Mouse (Mus musculus) brain, embryonic 14.5 days (tissue): ENCODE data around the gene Mptx2. TPM values are rescaled to one million over a fixed set of nuclear protein-coding genes. Genes with fewer than 3 reads are reported as not detected.
"Not testable (repeated sequence)": the region's sequence is repeated elsewhere in the genome, so short reads cannot be mapped to it uniquely, and the experiment has no call there.

Source experiments
- DNase-seq: peaks from one replicate; pipeline ENCODE4 v3.0.0-alpha.2; 2011; ENCODE audit warnings: low read depth
- CTCF ChIP-seq: fragments of 200-500 bp; IDR thresholded peaks from 2 replicates; pipeline ENCODE4 v1.5.1; 2012; ENCODE audit warnings: inconsistent platforms, mild to moderate bottlenecking, moderate library complexity, borderline replicate concordance; ENCODE audit not compliant: insufficient read depth, insufficient read length; ENCODE audit errors: extremely low read depth
- POLR2A ChIP-seq: fragments of 200-500 bp; IDR thresholded peaks from 2 replicates; pipeline ENCODE4 v1.6.1; 2012; ENCODE audit warnings: mild to moderate bottlenecking, inconsistent platforms, borderline replicate concordance; ENCODE audit not compliant: poor library complexity, insufficient read depth, insufficient read length, severe bottlenecking; ENCODE audit errors: extremely low read depth
- polyA plus RNA-seq: library from polyadenylated mRNA; depleted of rRNA; stranded (reverse); fragments of >200 nt; gene quantifications from 2 replicates; pipeline ENCODE4 v1.2.3, GENCODE M21; 2012; rRNA removed

Gene Mptx2
- polyA plus RNA-seq, 1 experiment, result not detected

DNA sequence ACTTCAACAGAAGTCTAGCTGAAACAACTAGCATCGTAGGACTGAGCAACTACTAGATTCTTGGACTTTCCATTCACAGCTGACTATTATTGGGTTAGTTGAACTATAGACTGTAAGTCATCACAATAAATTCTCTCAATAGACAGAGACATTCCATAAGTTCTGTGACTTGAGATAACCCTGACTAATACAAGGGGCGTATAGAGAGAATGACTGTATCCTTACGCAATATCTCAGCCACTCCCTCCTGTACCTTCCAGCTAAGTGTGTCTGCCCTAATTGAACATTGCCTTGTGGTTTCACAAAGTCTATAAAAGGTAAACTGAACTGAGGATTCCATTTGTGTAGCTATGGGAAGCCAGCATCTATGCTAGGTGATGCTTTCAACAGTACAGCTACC is 27.7 kb downstream of the Mptx2 start:
- DNase-seq, result no peak
- TF ChIP-seq CTCF, result no peak
- no peak for TF ChIP-seq POLR2A

DNA sequence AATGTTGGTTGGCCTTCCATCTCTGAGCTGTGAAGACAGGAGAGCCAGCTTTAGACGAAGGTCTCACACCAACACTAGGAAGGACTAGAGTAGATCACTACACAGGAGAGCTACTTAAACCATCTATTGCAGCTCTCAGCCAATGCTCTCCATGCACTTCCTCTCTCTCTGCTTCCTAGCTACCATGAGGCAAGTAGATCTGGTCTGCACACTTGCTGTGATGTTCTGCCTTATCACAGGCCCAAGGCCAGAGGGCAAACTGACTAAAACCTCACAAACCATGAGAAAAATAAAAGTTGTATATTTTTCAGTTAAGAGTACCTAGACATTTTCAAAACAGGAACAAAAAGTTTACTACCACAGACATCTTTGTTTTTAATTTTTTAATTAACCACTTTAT is 40.6 kb downstream of the Mptx2 start:
- DNase-seq, result not testable (repeated sequence)

DNA sequence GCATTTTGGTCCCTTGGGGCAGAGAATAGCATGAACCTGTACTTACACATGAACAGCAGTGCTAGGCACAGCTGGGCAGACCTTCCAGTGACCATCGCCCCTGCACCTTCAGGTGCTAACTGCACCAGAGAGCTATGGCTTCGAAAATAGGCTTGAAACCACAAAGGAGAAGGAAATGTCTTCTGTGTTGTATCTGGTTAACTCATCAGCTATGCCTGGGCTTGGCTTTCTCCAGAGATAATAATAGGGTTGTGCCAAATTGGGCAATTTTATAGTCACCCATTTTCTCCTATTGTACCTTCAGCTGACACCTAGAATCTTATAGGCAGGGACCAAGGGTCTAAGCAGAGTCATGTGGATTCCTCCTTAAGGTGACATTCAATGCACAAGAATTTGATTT is 50.5 kb downstream of the Mptx2 start, which contains the start of gene Fcer1a:
TSS of gene Fcer1a (minus strand) at position 134 of the 400 bp plus-strand sequence.
- no peak for TF ChIP-seq POLR2A
- TF ChIP-seq CTCF, result no peak
- DNase-seq, result no peak

Other genes starting within 250 kb of the Mptx2 start
- not detected in 2 replicates for gene Olfr1408, start 140.4 kb downstream of the Mptx2 start, polyA plus RNA-seq
- not detected in 2 replicates for gene Olfr1406, start 87.1 kb downstream of the Mptx2 start, polyA plus RNA-seq
- gene Olfr218, start 80.0 kb downstream of the Mptx2 start, polyA plus RNA-seq, result not detected in 2 replicates
- not detected in 2 replicates for gene Olfr1404, start 65.4 kb downstream of the Mptx2 start, polyA plus RNA-seq
- gene Fcer1a, start 50.6 kb downstream of the Mptx2 start, polyA plus RNA-seq, result not detected in 2 replicates
- not detected in 2 replicates for gene Olfr418, start 11.8 kb downstream of the Mptx2 start, polyA plus RNA-seq
- gene Ackr1, start 56.0 kb upstream of the Mptx2 start, polyA plus RNA-seq, result 87.4 and 106 TPM in 2 replicates
- gene Aim2, start 73.1 kb upstream of the Mptx2 start, polyA plus RNA-seq, result 3.2 and 5.3 TPM in 2 replicates
- gene Cadm3, start 89.9 kb upstream of the Mptx2 start, polyA plus RNA-seq, result 282 and 393 TPM in 2 replicates
- gene Ifi206, start 213.3 kb upstream of the Mptx2 start, polyA plus RNA-seq, result 0.05 TPM in 1 of 2 replicates, not detected in the other